ENCODE assay signal across 23 mouse cellular contexts in genomic region chr17:23705525-23706104, GRCm38 (mm10). TPM values are rescaled to one million over a fixed set of nuclear protein-coding genes. Genes with fewer than 3 reads are reported as not detected.
DNase-seq lines count a peak whose midpoint lies in the region; ATAC-seq lines count a peak whose summit lies in the region.
"Had no signal": no experiment of that assay in that cellular context is flagged by ENCODE, and none has a peak within 500 bp of the region (broad histone marks: within the 10 kb centered on the region; RNA-seq: fewer than 3 reads in every experiment).

No protein-coding gene starts in this region.

- no peak overlapping the region for H3K9ac ChIP-seq in hindbrain, embryonic 12.5 days
- no peak overlapping the region for H3K9ac ChIP-seq in limb, embryonic 11.5 days (ENCODE audit: low read length)
- no peak overlapping the region for H3K9ac ChIP-seq in midbrain, embryonic 15.5 days
- H3K9ac ChIP-seq in midbrain, embryonic 14.5 days (replicated peaks; ENCODE audit: low read length), result no peak overlapping the region
- no peak overlapping the region for H3K9ac ChIP-seq in limb, embryonic 15.5 days
- H3K9ac ChIP-seq: heart, embryonic 13.5 days; stomach, embryonic 15.5 days had no signal

- no peak overlapping the region for H3K4me2 ChIP-seq in hindbrain, embryonic 12.5 days (replicated peaks)
- H3K4me2 ChIP-seq in limb, embryonic 11.5 days (ENCODE audit: low read depth, severe bottlenecking), result no peak overlapping the region
- no peak overlapping the region for H3K4me2 ChIP-seq in midbrain, embryonic 15.5 days
- H3K4me2 ChIP-seq in midbrain, embryonic 14.5 days (ENCODE audit: low read length), result no peak overlapping the region
- H3K4me2 ChIP-seq in limb, embryonic 15.5 days, result no peak overlapping the region
- H3K4me2 ChIP-seq: heart, embryonic 13.5 days; stomach, embryonic 15.5 days had no signal

- WGBS in hindbrain, embryonic 12.5 days, result 79% methylated on average over 7 of the region's 7 CpGs
- WGBS in hindbrain, embryonic 10.5 days, result 80% methylated on average over 7 of the region's 7 CpGs
- 68% methylated on average over 5 of the region's 7 CpGs for WGBS in limb, embryonic 11.5 days
- WGBS in limb, embryonic 10.5 days, result 82% methylated on average over 7 of the region's 7 CpGs
- WGBS in midbrain, embryonic 15.5 days, result 81% methylated on average over 7 of the region's 7 CpGs
- WGBS in midbrain, embryonic 14.5 days, result 81% methylated on average over 7 of the region's 7 CpGs
- 72% methylated on average over 7 of the region's 7 CpGs for WGBS in limb, embryonic 15.5 days

- no peak for DNase-seq in hindbrain, embryonic 10.5 days (ENCODE audit: low spot score)
- DNase-seq in limb, embryonic 11.5 days (ENCODE audit: low spot score), result no peak
- no peak for DNase-seq in limb, embryonic 10.5 days (ENCODE audit: low spot score)
- DNase-seq in midbrain, embryonic 14.5 days, result no peak
- no peak for DNase-seq in left cerebral cortex, postnatal 4 days

- no peaks in the 10 kb centered on the region for H3K36me3 ChIP-seq in hindbrain, embryonic 12.5 days
- H3K36me3 ChIP-seq in hindbrain, embryonic 10.5 days, result no peaks in the 10 kb centered on the region
- no peaks in the 10 kb centered on the region for H3K36me3 ChIP-seq in limb, embryonic 11.5 days (ENCODE audit: control insufficient read depth, insufficient read depth, low read length)
- no peaks in the 10 kb centered on the region for H3K36me3 ChIP-seq in limb, embryonic 10.5 days
- H3K36me3 ChIP-seq in midbrain, embryonic 15.5 days (replicated peaks), result no peaks in the 10 kb centered on the region
- no peaks in the 10 kb centered on the region for H3K36me3 ChIP-seq in midbrain, embryonic 14.5 days (ENCODE audit: control insufficient read depth, insufficient read depth, low read length)
- H3K36me3 ChIP-seq in limb, embryonic 15.5 days, result no peaks in the 10 kb centered on the region
- H3K36me3 ChIP-seq: heart, embryonic 13.5 days; stomach, embryonic 15.5 days had no signal

- peaks cover 5% of the 10 kb centered on the region for H3K4me1 ChIP-seq in hindbrain, embryonic 12.5 days
- 0 out of 2 replicates have a peak, but pooled peaks cover 9% of the 10 kb centered on the region for H3K4me1 ChIP-seq in hindbrain, embryonic 10.5 days (replicated peaks)
- no peaks in the 10 kb centered on the region for H3K4me1 ChIP-seq in limb, embryonic 11.5 days (ENCODE audit: control insufficient read depth, insufficient read depth, low read length)
- H3K4me1 ChIP-seq in limb, embryonic 10.5 days, result peaks cover 10% of the 10 kb centered on the region
- H3K4me1 ChIP-seq in midbrain, embryonic 15.5 days, result no peaks in the 10 kb centered on the region
- H3K4me1 ChIP-seq in midbrain, embryonic 14.5 days (ENCODE audit: control insufficient read depth, insufficient read depth, low read length), result no peaks in the 10 kb centered on the region
- peaks cover 8% of the 10 kb centered on the region for H3K4me1 ChIP-seq in limb, embryonic 15.5 days
- H3K4me1 ChIP-seq: heart, embryonic 13.5 days; stomach, embryonic 15.5 days had no signal

- no peaks in the 10 kb centered on the region for H3K9me3 ChIP-seq in hindbrain, embryonic 12.5 days (replicated peaks)
- H3K9me3 ChIP-seq in hindbrain, embryonic 10.5 days, result no peaks in the 10 kb centered on the region
- H3K9me3 ChIP-seq in limb, embryonic 11.5 days (ENCODE audit: control insufficient read depth, low read length), result no peaks in the 10 kb centered on the region
- H3K9me3 ChIP-seq in limb, embryonic 10.5 days (replicated peaks), result no peaks in the 10 kb centered on the region
- H3K9me3 ChIP-seq in midbrain, embryonic 15.5 days, result no peaks in the 10 kb centered on the region
- no peaks in the 10 kb centered on the region for H3K9me3 ChIP-seq in midbrain, embryonic 14.5 days (ENCODE audit: control insufficient read depth, low read length)
- no peaks in the 10 kb centered on the region for H3K9me3 ChIP-seq in limb, embryonic 15.5 days
- H3K9me3 ChIP-seq: heart, embryonic 13.5 days; stomach, embryonic 15.5 days had no signal

- intact Hi-C loops in left cerebral cortex, postnatal 4 days (cut with DNase I), result no loop called here

- peak; percentile 44; the same call in 1 of the 2 replicates for ATAC-seq in hindbrain, embryonic 12.5 days (ENCODE audit: low FRiP score)
- 0 out of 2 replicates have a peak, but pooled peaks have one; percentile 12 for ATAC-seq in limb, embryonic 11.5 days (ENCODE audit: insufficient number of reproducible peaks, low FRiP score, low TSS enrichment, low read depth)
- ATAC-seq in midbrain, embryonic 15.5 days (replicated peaks), result 0 out of 2 replicates have a peak, but pooled peaks have one; percentile 51
- ATAC-seq in midbrain, embryonic 14.5 days (ENCODE audit: low FRiP score, low TSS enrichment), result no peak
- ATAC-seq in limb, embryonic 15.5 days (ENCODE audit: insufficient number of reproducible peaks, low FRiP score, low TSS enrichment, low read depth), result 0 out of 2 replicates have a peak, but pooled peaks have one; percentile 31

- peaks cover 15% of the 10 kb centered on the region; the same call in 1 of the 2 replicates for H3K27me3 ChIP-seq in hindbrain, embryonic 12.5 days
- peaks cover 32% of the 10 kb centered on the region for H3K27me3 ChIP-seq in hindbrain, embryonic 10.5 days (ENCODE audit: insufficient read depth, poor library complexity, severe bottlenecking)
- H3K27me3 ChIP-seq in limb, embryonic 11.5 days (ENCODE audit: control insufficient read depth, insufficient read depth, low read length), result peaks cover 3% of the 10 kb centered on the region; the same call in 1 of the 2 replicates
- H3K27me3 ChIP-seq in limb, embryonic 10.5 days (ENCODE audit: low read depth, poor library complexity, severe bottlenecking), result peaks cover 30% of the 10 kb centered on the region
- peaks cover 10% of the 10 kb centered on the region; the same call in 1 of the 2 replicates for H3K27me3 ChIP-seq in midbrain, embryonic 15.5 days (replicated peaks)
- H3K27me3 ChIP-seq in midbrain, embryonic 14.5 days (ENCODE audit: control insufficient read depth, insufficient read depth, low read length), result no peaks in the 10 kb centered on the region; the same call in 1 of the 2 replicates
- H3K27me3 ChIP-seq in limb, embryonic 15.5 days, result peaks cover 16% of the 10 kb centered on the region

- no peak overlapping the region for H3K27ac ChIP-seq in hindbrain, embryonic 12.5 days
- no peak overlapping the region for H3K27ac ChIP-seq in hindbrain, embryonic 10.5 days
- no peak overlapping the region for H3K27ac ChIP-seq in limb, embryonic 11.5 days (replicated peaks; ENCODE audit: low read depth, low read length)
- no peak overlapping the region for H3K27ac ChIP-seq in limb, embryonic 10.5 days
- H3K27ac ChIP-seq in midbrain, embryonic 15.5 days, result no peak overlapping the region
- no peak overlapping the region for H3K27ac ChIP-seq in midbrain, embryonic 14.5 days (replicated peaks; ENCODE audit: low read depth, low read length)
- H3K27ac ChIP-seq in limb, embryonic 15.5 days, result no peak overlapping the region
- H3K27ac ChIP-seq: heart, adult 2 months; heart, embryonic 13.5 days; stomach, embryonic 15.5 days had no signal

- no peak overlapping the region for H3K4me3 ChIP-seq in hindbrain, embryonic 12.5 days
- H3K4me3 ChIP-seq in hindbrain, embryonic 10.5 days, result no peak overlapping the region
- no peak overlapping the region for H3K4me3 ChIP-seq in limb, embryonic 11.5 days (ENCODE audit: low read depth, low read length)
- no peak overlapping the region for H3K4me3 ChIP-seq in limb, embryonic 10.5 days
- H3K4me3 ChIP-seq in midbrain, embryonic 15.5 days, result no peak overlapping the region
- no peak overlapping the region for H3K4me3 ChIP-seq in midbrain, embryonic 14.5 days (replicated peaks; ENCODE audit: low read depth, low read length)
- no peak overlapping the region for H3K4me3 ChIP-seq in limb, embryonic 15.5 days
- H3K4me3 ChIP-seq: heart, adult 2 months; heart, embryonic 13.5 days; stomach, embryonic 15.5 days had no signal

RNA-seq across cellular contexts. Expression of gene 1520401A03Rik, which starts 17.0 kb away (rescaled TPM):
- polyA plus RNA-seq in hindbrain, embryonic 12.5 days (2016; fragmentation: Nextera tagmentation; extraction: Ambion mirVana), result 0.21 and 1.2 TPM in 2 replicates
- polyA plus RNA-seq in hindbrain, embryonic 10.5 days (2016; fragmentation: Nextera tagmentation; extraction: Ambion mirVana), result not detected in 2 replicates
- polyA plus RNA-seq in limb, embryonic 11.5 days (2014; fragmentation: Nextera tagmentation; extraction: Ambion mirVana), result 0.09 and 0.13 TPM in 2 replicates
- 0.13 and 0.36 TPM in 2 replicates for polyA plus RNA-seq in limb, embryonic 10.5 days (2016; fragmentation: Nextera tagmentation; extraction: Ambion mirVana)
- polyA plus RNA-seq in midbrain, embryonic 15.5 days (2015; fragmentation: Nextera tagmentation; extraction: Ambion mirVana), result 0.06 and 0.11 TPM in 2 replicates
- not detected in 2 replicates for polyA plus RNA-seq in midbrain, embryonic 14.5 days (2014; fragmentation: Nextera tagmentation; extraction: Ambion mirVana)
- polyA plus RNA-seq in limb, embryonic 15.5 days (2015; fragmentation: Nextera tagmentation; extraction: Ambion mirVana), result 2.2 and 2.9 TPM in 2 replicates
- total RNA-seq in left cerebral cortex, postnatal 4 days (2021), result under 1 TPM in 1 of 2 experiments, not detected in 1; 0.32 TPM
- total RNA-seq: gastrocnemius, adult 18-20 months; gastrocnemius, postnatal 36 days; heart, adult 2 months; heart, postnatal 14 days; layer of hippocampus, postnatal 36 days; megakaryocyte, adult 5-6 weeks had no signal
- polyA plus RNA-seq: heart, adult 2 months; kidney, adult 2 months had no signal

RNA-seq across cellular contexts. Expression of gene Pkmyt1, which starts 20.5 kb away (rescaled TPM):
- 29.1 and 31.2 TPM in 2 replicates for polyA plus RNA-seq in hindbrain, embryonic 12.5 days (2016; fragmentation: Nextera tagmentation; extraction: Ambion mirVana)
- polyA plus RNA-seq in hindbrain, embryonic 10.5 days (2016; fragmentation: Nextera tagmentation; extraction: Ambion mirVana), result 54.0 and 61.5 TPM in 2 replicates
- 47.8 and 51.6 TPM in 2 replicates for polyA plus RNA-seq in limb, embryonic 11.5 days (2014; fragmentation: Nextera tagmentation; extraction: Ambion mirVana)
- 66.8 and 67.6 TPM in 2 replicates for polyA plus RNA-seq in limb, embryonic 10.5 days (2016; fragmentation: Nextera tagmentation; extraction: Ambion mirVana)
- 22.6 and 23.1 TPM in 2 replicates for polyA plus RNA-seq in midbrain, embryonic 15.5 days (2015; fragmentation: Nextera tagmentation; extraction: Ambion mirVana)
- 16.2 and 18.2 TPM in 2 replicates for polyA plus RNA-seq in midbrain, embryonic 14.5 days (2014; fragmentation: Nextera tagmentation; extraction: Ambion mirVana)
- polyA plus RNA-seq in limb, embryonic 15.5 days (2015; fragmentation: Nextera tagmentation; extraction: Ambion mirVana), result 45.6 and 49.5 TPM in 2 replicates
- 1 to 10 TPM; 8.1 to 8.4 TPM for total RNA-seq in left cerebral cortex, postnatal 4 days (2021)

RNA-seq across cellular contexts. Expression of gene Cldn9, which starts 21.8 kb away (rescaled TPM):
- polyA plus RNA-seq in hindbrain, embryonic 12.5 days (2016; fragmentation: Nextera tagmentation; extraction: Ambion mirVana), result 5.5 and 14.6 TPM in 2 replicates
- polyA plus RNA-seq in hindbrain, embryonic 10.5 days (2016; fragmentation: Nextera tagmentation; extraction: Ambion mirVana), result 6.3 and 13.1 TPM in 2 replicates
- polyA plus RNA-seq in limb, embryonic 11.5 days (2014; fragmentation: Nextera tagmentation; extraction: Ambion mirVana), result 7.4 and 7.6 TPM in 2 replicates
- 1.9 and 4.6 TPM in 2 replicates for polyA plus RNA-seq in limb, embryonic 10.5 days (2016; fragmentation: Nextera tagmentation; extraction: Ambion mirVana)
- polyA plus RNA-seq in midbrain, embryonic 15.5 days (2015; fragmentation: Nextera tagmentation; extraction: Ambion mirVana), result 0.68 and 0.89 TPM in 2 replicates
- polyA plus RNA-seq in midbrain, embryonic 14.5 days (2014; fragmentation: Nextera tagmentation; extraction: Ambion mirVana), result 0.50 and 0.92 TPM in 2 replicates
- polyA plus RNA-seq in limb, embryonic 15.5 days (2015; fragmentation: Nextera tagmentation; extraction: Ambion mirVana), result 5.1 and 5.8 TPM in 2 replicates
- total RNA-seq in left cerebral cortex, postnatal 4 days (2021), result under 1 TPM in 1 of 2 experiments, not detected in 1; 0.32 TPM
- total RNA-seq: adrenal gland, postnatal 10 days; gastrocnemius, postnatal 36 days; heart, adult 2 months; heart, postnatal 14 days; left cerebral cortex, postnatal 10 days; megakaryocyte, adult 5-6 weeks had no signal
- polyA plus RNA-seq: heart, adult 2 months; liver, embryonic 16.5 days had no signal

RNA-seq across cellular contexts. Expression of gene Cldn6, which starts 26.6 kb away (rescaled TPM):
- 14.6 and 35.0 TPM in 2 replicates for polyA plus RNA-seq in hindbrain, embryonic 12.5 days (2016; fragmentation: Nextera tagmentation; extraction: Ambion mirVana)
- polyA plus RNA-seq in hindbrain, embryonic 10.5 days (2016; fragmentation: Nextera tagmentation; extraction: Ambion mirVana), result 20.8 and 54.2 TPM in 2 replicates
- polyA plus RNA-seq in limb, embryonic 11.5 days (2014; fragmentation: Nextera tagmentation; extraction: Ambion mirVana), result 21.3 and 23.3 TPM in 2 replicates
- polyA plus RNA-seq in limb, embryonic 10.5 days (2016; fragmentation: Nextera tagmentation; extraction: Ambion mirVana), result 32.7 and 42.1 TPM in 2 replicates
- polyA plus RNA-seq in midbrain, embryonic 15.5 days (2015; fragmentation: Nextera tagmentation; extraction: Ambion mirVana), result 0.23 TPM in 1 of 2 replicates, not detected in the other
- not detected in 2 replicates for polyA plus RNA-seq in midbrain, embryonic 14.5 days (2014; fragmentation: Nextera tagmentation; extraction: Ambion mirVana)
- polyA plus RNA-seq in limb, embryonic 15.5 days (2015; fragmentation: Nextera tagmentation; extraction: Ambion mirVana), result 7.0 and 10.1 TPM in 2 replicates
- under 1 TPM in 1 of 2 experiments, not detected in 1; 0.24 TPM for total RNA-seq in left cerebral cortex, postnatal 4 days (2021)
- total RNA-seq: gastrocnemius, adult 18-20 months; gastrocnemius, postnatal 36 days; heart, adult 2 months; heart, postnatal 14 days; layer of hippocampus, adult 8-10 months; layer of hippocampus, postnatal 36 days; left cerebral cortex, postnatal 10 days; megakaryocyte, adult 5-6 weeks had no signal
- polyA plus RNA-seq: C2C12; heart, adult 2 months; neural tube, embryonic 14.5 days had no signal

RNA-seq across cellular contexts. Expression of gene Tnfrsf12a, which starts 28.3 kb away (rescaled TPM):
- 2.8 and 4.2 TPM in 2 replicates for polyA plus RNA-seq in hindbrain, embryonic 12.5 days (2016; fragmentation: Nextera tagmentation; extraction: Ambion mirVana)
- 2.7 and 7.1 TPM in 2 replicates for polyA plus RNA-seq in hindbrain, embryonic 10.5 days (2016; fragmentation: Nextera tagmentation; extraction: Ambion mirVana)
- 4.3 and 5.0 TPM in 2 replicates for polyA plus RNA-seq in limb, embryonic 11.5 days (2014; fragmentation: Nextera tagmentation; extraction: Ambion mirVana)
- 5.2 and 5.6 TPM in 2 replicates for polyA plus RNA-seq in limb, embryonic 10.5 days (2016; fragmentation: Nextera tagmentation; extraction: Ambion mirVana)
- 2.4 and 2.5 TPM in 2 replicates for polyA plus RNA-seq in midbrain, embryonic 15.5 days (2015; fragmentation: Nextera tagmentation; extraction: Ambion mirVana)
- 1.2 and 1.9 TPM in 2 replicates for polyA plus RNA-seq in midbrain, embryonic 14.5 days (2014; fragmentation: Nextera tagmentation; extraction: Ambion mirVana)
- polyA plus RNA-seq in limb, embryonic 15.5 days (2015; fragmentation: Nextera tagmentation; extraction: Ambion mirVana), result 28.0 and 43.9 TPM in 2 replicates
- total RNA-seq in left cerebral cortex, postnatal 4 days (2021), result 1 to 10 TPM; 1.3 to 1.9 TPM
